Mouse (Mus musculus) liver, postnatal 0 days (tissue): ENCODE measurements around the gene Pde4c.

ENCODE experiments used
- CTCF ChIP-seq: sonication (generic); IDR thresholded peaks from 2 replicates; pipeline ENCODE4 v1.5.1; 2016; ENCODE audit warnings: antibody characterized with exemption, low read depth
- EP300 ChIP-seq: IDR thresholded peaks from 2 replicates; pipeline ENCODE4 v1.6.1; 2016; ENCODE audit warnings: antibody characterized with exemption, low read depth, mild to moderate bottlenecking

GRCm38 (mm10) chr8:70729808-70730475 lies 6.4 kb downstream of the Pde4c start:
- TF ChIP-seq EP300 (no peak), CTCF (peak; percentile 59)
